Mouse (Mus musculus) small intestine, adult 2 months (tissue): ENCODE results near the gene Tmed3.

Experiments
- CTCF ChIP-seq: fragments of 200-500 bp; IDR thresholded peaks from 2 replicates; pipeline ENCODE4 v1.5.1; 2012; ENCODE audit warnings: low read depth, mild to moderate bottlenecking, control low read depth, inconsistent platforms, low read length, moderate library complexity, mixed read lengths; ENCODE audit not compliant: insufficient replicate concordance, insufficient read length; ENCODE audit errors: extremely low read depth
- POLR2A ChIP-seq: fragments of 200-500 bp; IDR thresholded peaks from 2 replicates; pipeline ENCODE4 v1.6.1; 2012; ENCODE audit warnings: low read depth, mild to moderate bottlenecking, control low read depth, inconsistent platforms, low read length, moderate library complexity

DNA sequence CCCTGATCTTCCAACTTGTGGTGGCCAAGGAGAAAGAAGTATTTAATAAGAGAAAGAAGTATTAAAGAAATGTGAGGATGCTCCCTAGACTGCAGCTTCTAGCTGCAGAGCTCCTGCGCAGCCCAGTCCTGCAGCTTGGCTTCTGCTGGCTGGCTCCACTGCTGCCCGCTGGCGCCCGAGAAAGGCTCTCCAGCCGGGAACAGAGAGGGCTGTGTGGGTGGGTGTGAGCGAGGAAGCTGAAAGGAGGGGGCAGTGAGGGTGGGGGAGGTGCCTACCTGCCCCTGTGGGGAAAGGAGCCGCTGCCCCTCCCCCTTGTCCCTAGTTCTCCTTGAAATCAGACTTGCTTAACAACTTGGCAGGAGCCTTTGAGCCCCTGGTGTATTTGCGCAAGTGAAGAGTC lies 33.4 kb upstream of the Tmed3 start, which contains the start of gene Ankrd34c:
- no peak for TF ChIP-seq POLR2A
- TF ChIP-seq CTCF = no peak
